Mouse (Mus musculus) brain, adult 2 months (tissue): ENCODE measurements around the gene F2rl2.
A peak's percentile ranks its signal among the peaks of the same experiment; 100 is the strongest.

Experiments used
- DNase-seq: peaks from one replicate; pipeline ENCODE4 v3.0.0; 2011; ENCODE audit warnings: low read depth, low spot score

Gene F2rl2

DNA sequence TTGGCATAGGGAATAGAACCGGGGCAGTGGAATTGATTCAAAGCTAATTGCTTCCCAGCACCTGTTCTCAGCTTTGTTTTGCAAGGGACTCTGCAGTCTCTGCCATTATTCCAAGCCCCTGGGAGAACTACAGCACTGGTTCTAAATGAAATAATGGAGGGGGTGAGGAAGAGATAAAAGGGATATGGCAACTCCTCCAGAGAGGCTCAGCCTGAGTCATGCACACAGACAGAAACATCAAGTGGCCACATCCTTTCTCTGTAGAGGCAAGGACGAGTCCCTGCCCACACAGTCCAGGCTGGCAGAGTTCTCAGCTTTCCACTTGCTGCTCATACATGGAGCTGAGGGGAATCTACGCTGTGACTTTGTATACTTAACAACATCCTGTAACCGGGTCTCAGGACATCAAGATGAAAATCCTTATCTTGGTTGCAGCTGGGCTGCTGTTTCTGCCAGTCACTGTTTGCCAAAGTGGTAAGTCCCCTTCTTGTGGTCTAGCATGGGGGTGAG is at the start of gene F2rl2:
Gene F2rl2, plus strand, starts transcription at position 200 of the 510 bp plus-strand sequence.
- DNase-seq = peak; percentile 73

DNA sequence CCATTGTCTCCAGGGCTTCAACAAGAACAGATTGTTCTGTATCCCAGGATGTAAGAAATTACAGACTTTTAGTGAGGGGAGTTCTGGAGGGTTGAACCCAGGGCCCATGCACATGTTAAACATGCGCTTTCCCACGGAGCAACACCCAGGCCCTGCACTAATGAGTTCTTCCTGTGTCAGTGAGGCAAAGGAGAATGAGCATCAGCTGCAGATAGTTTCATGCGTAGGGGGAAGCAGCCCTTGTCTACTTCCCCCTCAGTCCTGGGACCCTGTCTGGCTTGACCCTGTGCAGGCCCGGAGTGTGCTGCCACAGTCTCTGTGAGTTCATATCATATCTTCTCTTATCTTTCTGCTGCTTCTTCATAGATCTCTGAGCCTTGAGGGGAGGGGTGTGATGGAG is 49.4 kb upstream of the F2rl2 start:
- DNase-seq = no peak

DNA sequence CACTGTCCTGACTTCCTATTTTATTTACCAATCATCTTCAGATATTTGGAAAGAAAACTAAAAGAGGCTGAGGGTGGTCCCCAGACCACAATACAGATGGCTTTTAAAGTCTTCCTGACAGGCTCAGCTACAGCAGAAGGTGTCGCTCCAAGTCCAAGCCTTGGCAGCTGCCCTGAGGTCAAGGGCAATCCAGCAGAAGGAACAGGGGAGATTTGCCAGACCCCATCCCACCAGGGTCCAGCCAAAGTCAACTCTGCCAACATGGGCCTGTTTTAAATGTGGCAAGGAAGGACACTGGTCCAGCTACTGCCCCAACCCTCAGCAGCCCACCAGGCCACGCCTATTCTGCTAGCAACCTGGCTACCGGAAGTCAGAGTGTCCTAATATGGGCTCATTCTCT is 46.7 kb upstream of the F2rl2 start:
- no peak for DNase-seq

DNA sequence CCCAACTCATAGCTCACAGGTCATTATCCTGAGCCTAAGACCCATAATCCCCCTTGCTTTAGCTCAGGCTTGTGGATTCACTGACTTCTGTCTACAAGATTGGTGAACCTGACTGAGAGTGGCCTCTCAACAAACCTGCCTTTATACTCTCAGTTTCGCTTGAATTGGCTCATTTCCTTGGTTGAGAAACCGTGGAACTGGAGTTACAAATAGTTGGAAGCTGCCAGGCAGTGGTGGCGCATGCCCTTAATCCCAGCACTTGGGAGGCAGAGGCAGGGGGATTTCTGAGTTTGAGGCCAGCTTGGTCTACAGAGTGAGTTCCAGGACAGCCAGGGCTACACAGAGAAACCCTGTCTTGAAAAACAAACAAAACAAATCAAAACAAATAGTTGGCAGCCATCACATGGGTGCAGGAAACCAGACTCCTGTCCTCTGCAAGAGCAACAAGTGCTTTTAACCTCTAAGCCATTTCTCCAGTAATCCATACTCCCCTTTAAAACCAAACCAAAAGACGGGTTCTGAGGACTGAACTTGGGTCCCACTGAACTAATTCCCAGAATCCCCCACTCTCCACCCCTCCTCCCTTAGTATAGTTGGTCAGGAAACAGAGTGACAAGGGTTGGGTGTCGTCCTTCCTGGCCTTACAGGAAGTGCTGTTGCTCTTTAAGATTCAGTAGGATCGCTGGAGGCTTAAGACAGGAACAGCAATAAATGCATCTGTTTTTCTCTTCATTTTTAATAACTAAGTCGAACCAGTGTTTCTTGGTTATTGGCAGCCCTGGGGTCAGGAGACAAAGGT is 44.6 kb upstream of the F2rl2 start:
- DNase-seq = no peak

DNA sequence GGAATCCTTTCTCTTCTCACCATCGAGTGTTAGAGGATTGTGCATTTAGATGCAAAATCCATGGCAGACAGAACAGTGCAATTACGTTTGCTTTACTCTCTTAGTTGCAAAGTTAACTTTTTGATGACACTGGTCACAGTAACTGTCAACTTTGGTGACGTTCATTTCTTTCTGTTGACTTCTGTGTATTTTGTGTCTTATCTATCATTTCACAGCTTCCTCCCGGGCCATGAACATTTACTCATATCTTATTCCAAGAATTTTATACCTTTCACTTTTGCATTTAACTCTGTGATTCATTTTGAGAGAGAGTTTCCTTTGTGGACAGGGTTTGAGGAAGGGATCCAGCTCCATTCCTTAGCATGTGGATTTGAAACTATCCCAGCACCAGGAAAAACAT is 43.0 kb upstream of the F2rl2 start:
- DNase-seq = no peak

DNA sequence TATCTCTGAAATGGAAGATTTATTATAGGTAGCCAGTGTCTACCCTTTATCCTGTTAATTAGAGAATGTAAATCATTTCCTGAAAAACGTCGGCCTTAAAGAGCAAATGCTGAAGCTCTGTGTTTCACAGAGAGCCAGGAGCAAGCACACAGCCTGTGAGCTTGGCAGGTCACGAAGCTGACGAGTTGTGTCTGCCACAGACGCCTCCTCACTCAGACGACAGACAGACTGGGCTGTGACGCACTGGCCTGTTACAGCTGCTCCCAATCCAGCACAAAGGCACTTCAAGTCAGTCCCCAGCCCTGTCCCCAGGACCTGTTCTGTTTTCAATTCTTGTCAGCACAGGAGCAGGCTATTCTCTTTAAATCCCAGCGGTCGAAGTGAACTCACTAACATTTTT is 41.4 kb upstream of the F2rl2 start:
- peak; percentile 73 for DNase-seq

DNA sequence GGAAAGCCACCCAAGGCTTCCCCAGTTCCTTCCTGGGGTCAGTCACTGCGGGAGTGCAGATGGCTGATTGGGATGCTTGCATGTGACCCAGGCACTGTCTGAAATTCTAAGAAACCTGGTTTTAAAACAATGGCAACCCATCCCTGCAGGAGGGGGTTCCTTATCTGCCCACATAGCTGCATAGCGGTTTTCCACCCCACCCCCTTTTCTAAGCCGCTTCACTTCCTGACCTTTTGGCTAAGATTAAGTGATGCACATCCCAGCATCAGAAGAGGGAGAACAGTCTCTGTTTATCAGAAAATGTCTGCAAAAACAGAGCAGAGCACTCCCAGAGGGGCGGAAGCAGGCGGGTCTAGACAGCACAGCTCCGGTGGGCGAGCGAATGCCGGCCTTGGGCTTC is 39.5 kb upstream of the F2rl2 start:
- no peak for DNase-seq

DNA sequence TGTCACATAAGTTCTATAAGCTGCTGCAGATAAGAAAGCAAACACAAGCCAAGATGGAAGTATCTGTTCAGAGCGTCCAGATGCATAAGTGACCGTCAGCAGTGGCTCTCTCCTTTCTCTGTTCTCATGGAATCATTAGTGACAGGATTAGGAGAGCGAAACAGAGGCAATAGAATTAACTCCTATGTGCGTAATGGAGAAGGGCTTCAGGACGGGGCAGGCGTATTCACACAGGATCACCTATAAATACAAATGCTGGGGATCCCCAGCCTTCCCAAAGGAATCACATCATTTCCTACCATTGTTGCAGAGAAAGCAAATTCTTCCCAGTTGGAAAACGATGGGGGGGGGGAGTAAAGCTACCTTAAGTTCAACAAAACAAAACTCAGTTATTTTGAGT is 37.2 kb upstream of the F2rl2 start:
- no peak for DNase-seq

DNA sequence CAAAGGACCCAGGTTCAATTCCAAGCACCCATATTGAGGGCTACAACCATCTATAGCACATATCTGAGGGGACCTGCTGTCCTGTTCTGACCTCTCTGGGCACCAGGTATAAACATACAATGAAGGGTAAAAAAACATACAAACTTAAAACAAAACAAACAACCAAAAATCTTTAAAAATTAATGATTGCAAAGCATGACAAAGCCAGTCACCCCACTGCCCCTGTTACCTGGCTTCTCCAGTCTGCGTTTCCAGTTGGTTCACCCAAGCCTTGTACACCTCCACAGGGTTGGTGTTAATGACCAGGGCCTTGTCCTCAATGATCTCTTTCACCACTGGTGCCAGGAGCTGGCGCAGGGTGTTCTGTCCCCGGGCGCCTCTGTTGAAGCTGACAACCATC is 32.8 kb upstream of the F2rl2 start:
- no peak for DNase-seq

DNA sequence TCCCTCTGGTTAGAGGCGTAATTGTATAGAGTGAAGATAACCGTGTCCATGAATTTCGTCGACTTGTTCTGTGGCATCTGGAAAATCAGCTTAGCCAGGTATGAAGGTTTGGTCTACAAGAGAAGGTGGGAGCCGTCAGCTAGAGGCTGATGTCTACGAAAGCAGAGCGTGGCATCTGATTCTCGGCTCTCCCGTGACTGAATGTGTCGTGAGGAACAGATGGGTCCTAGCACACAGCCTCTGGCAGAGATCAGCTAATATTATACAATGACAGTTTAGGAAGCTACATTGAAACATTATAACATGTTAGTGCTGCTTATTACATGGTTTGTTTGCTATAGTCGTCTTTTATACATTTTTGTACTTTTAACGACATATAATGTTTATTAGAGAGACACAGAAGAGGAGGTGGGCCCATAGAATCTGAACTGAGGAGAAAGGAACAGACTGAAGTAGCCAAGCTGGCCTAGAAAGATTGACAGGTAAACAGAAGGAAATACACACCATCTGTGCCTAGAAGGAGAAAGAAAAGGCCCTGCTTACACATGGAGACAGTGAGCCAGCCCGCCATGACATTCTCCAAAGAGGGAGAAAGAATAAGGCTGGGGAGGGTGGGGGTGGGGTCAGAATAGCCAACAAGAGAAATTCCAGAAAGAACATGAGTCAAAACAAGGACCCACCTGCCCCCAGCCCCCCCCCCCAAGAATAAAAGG is 30.9 kb upstream of the F2rl2 start:
- DNase-seq = peak; percentile 12

DNA sequence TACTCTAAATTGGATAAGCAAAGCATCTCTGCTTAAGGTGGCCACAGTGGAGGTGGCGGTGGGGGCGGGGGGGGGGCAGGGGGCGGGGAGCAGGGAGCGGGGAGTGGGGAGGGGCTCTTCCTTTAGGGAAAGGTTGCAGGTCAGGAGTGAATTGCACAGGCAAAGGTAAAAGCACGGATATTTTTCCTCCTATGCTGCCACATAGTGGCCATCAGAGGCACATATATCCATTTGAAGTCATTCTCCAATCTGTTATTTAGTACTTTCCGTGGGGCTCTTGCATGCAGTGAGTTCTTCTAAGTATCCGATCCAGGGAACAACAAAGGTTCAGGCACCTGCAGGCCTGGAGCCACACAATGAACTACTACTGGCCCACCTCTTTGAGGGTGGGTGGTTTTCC is 29.4 kb upstream of the F2rl2 start:
- peak; percentile 18 for DNase-seq

DNA sequence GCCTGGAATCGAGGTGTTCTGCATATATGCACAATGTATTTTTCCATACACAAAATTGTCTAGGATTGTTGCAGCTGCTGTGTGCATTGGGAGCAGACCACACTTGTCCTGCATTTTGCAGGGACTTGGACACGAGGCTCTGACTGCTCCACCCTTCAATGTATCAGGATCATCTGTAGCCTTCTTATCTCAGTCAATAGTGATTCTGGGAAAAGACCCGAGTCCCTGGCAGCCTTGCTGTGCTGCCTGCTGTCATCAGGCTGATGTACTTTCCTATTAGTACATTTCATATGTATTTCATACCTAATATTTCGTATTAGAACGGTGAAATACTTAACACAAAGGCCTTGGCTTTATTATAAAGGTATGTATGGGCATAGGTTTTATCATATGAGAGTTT is 26.1 kb upstream of the F2rl2 start:
- DNase-seq = no peak

DNA sequence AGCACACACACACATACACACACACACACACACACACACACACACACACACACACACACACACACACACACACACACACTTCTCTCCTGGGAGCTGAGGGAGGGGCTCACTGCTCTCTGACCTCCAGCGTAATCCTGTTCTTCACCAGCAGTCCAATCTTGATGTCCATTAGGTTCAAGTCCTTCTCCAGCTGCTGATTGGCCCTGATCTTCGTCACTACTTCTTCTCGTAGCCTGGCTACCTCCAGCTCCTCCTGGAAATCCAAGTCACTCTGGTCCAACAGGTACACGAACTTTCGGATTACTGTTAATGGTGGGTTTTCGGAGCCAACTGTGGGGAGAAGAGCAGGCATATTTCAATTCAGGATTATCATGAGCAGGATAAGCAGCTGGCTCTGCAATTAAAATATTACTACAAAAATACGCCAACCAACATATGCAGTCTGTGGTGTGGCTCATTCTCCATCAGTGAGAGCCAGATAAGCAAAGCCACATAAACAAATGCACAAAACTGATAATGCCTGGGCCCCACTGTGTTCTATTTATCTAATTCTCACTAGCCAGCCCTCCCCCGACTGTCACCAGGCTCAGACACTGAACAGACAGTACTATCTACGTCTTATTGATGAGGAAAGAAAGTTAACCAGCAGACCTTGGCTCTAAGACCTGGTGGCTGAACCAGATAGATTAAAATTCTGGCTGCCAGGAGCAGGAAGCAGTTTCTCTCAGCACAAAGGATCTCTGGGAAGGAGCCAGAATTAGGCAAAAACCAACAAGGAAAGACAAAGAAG is 25.4 kb upstream of the F2rl2 start:
- DNase-seq = no peak

DNA sequence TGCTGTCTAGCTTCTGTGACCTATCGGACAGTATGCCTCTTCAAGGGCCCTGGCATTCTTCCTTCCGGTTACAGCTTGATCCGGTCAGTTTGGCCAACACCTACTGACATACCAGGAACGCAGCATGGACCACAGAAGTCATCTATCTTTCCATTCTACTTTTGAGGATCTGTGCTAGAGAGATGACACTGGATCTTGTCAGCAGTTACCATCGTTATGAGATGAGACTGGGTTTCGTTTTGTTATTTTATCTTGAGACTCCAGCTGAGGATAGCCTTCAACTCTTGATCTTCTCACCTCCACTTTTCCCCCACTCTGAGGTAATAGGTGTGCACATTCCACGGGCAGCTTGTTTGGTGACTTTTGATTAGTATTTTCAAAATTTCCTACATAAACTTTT is 24.3 kb upstream of the F2rl2 start:
- DNase-seq = no peak

DNA sequence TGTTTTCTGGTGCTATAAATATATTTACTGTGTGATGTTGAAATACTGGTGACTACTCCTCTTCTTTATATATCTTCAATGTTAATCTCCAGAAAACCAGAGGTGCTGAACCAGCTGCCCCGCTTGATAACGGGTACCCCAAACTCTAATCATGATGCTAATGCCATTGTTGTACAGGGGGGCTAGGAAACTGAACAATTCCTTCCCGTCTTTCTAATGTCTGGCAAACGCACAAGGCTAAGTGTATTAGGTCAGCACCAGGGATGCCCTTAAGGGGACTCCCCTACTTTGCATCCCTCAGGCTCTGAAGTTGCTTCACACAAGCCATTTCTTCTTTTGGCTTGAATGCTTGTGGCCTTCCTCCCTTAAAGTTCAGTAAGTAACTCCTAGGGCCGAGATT is 17.6 kb upstream of the F2rl2 start:
- DNase-seq = no peak

DNA sequence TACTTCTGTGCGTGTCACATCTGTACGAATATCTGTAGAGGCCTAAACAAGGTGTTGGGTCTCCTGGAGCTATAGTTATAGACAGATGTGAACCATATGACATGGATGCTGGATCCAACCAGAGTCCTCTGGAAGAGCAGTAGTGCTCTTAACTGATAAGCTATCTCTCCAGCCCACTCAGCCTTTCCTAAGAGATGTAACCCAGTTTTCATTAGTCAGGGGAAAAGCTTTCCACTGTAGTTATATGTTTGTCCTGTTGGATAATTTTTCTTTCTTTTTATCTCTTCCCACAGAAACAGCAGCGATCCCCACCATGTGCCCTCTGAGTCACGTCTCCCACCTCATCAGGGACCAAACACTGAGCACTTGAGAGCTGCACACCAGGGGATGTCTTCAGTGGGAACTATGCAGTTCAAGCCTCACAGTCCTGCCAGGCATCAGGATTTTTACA is 17.1 kb upstream of the F2rl2 start:
- DNase-seq = no peak

DNA sequence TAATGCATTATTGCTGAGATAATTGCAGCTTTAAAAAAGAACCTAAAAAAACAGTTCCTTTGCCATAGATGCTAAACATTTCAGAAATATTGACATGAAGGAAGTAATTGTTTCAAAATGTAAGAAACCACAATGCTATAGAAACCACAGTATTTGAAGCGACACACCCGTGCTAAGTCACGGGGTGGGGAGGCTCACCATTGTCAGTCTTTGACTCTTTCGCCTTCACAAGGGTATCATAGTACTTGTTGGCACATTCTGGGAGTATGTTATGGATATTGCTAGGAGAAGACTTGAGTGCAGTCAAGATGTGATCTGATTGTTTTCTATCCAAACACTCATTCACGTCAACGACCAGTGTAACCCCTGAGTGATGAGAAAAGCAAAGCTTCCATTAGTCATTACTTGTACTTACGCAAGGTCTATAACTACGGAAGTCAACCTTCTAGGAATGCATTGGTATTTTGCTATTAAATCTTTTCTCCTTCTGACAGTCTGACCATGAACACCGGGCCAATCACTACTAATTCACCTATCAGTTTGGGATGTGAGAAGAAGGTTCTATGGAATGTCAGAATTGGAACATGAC is 11.9 kb upstream of the F2rl2 start:
- no peak for DNase-seq

DNA sequence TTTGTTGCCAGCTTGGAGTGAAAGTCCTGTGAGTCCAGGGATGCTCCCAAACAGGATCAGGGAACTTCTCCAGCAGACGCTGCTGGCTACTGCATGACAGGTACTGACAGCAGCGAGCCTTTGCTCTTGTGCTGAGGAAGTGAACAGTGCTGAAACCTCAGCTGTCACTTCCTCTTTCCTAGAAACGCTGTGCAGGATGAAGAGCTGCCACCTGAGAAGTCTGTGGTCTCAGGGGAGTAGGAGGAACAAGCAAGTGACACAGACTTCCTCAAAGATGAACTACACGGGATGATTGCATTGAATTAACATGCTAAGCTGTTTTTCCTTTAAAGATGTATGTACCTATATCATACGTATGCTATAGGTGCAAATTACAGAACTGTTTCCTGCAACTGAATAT is 10.9 kb upstream of the F2rl2 start:
- no peak for DNase-seq

DNA sequence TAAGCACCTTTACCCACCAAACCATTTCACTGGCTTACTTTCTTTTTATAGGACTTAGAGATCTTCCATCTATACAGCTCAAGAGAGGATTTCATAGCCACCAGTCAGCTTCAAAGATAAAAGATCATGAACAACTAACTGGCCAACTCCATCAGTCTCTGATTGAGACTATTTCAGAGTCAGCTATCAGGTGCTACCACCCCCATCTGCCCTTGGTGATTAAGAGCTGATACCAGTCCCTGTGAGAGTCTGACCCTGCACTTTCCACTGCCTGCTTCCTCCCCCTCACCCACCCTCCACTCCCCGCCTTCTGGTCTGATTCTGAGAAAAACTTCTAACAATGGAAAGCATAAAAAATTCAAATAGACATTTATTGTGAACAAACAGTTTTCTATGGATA is 8.1 kb upstream of the F2rl2 start:
- no peak for DNase-seq

DNA sequence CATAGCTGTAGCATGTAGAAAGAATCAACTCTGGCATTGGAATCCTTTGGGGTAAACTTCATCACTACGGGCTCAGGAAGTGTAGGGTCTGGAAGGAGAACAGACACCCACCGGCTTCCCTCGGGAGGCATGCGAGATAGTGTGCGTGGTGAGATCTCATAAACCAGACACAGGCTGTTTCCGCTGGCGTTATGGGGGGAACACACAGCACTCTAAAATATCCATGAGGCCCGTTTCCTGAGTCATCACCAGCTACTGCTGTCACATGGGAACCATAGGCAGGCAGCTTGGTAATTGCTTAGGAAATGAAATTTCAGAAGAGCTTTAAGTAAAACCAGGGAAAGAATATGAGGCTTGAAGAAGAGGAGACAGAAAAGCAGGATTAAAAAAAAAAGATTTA is 4.5 kb upstream of the F2rl2 start:
- peak; percentile 77 for DNase-seq

DNA sequence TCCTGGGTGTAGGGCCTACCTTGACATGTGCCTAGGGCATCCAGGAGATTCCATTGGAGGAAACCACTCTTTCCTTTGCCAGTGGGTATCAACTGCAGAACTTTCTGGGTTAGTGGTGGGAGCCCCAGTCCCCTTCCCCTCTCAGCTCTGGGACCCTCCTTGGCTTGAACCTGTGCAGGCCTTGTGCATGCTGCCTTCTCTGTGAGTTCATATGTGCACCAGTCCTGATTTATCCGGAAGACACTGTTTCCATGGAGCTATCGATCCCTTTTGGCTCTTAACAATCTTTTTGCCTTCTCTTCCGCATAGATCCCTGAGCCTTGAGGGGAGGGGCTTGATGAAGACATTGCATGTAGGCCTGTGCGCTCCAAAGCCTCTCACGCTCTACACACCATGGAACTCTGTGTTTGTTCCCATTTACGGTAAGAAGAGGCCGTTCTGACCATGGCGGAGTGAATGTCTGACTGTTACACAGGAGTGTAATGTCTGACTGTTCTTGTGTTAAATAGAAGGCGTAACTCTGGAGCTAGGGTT is 466 bp upstream of the F2rl2 start:
- DNase-seq = no peak

DNA sequence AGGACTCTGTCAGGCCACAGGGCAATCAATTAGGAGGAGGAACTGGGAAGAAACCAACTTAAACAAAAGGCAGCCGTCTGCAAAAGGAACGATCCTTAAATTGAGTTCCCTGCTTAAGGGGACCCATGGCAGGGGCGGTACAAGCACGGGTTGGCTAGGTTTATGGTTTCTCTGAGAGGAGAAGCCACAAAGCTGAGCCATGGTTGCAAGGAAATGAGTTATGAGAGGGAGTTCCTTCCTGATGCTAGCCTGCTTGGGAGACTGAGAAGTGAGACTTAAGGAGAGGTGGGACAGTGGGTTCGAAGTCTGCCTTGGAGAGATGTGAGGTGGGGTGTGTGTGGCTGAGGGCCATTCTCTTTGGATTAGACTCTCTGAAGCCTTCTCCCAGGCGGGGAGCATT is 1.2 kb downstream of the F2rl2 start:
- DNase-seq = no peak
